Mouse (Mus musculus) hindbrain, embryonic 10.5 days (tissue): ENCODE measurements around the gene Ppp1r12a. TPM values are rescaled to one million over a fixed set of nuclear protein-coding genes. Genes with fewer than 3 reads are reported as not detected.
"Not testable (repeated sequence)": the region's sequence is repeated elsewhere in the genome, so short reads cannot be mapped to it uniquely, and the experiment has no call there.

Experiments
- DNase-seq: peaks from one replicate; pipeline ENCODE4 v3.0.0-alpha.2; 2017; ENCODE audit warnings: low spot score
- H3K27ac ChIP-seq: fragments of 300-500 bp; sonication (generic); 2 replicates; pipeline ENCODE4 v1.5.1; 2016; ENCODE audit warnings: mild to moderate bottlenecking, moderate library complexity
- H3K27me3 ChIP-seq: fragments of 300-500 bp; sonication (generic); 2 replicates; pipeline ENCODE4 v1.6.1; 2016; ENCODE audit warnings: mild to moderate bottlenecking; ENCODE audit not compliant: poor library complexity, insufficient read depth, severe bottlenecking
- H3K36me3 ChIP-seq: fragments of 300-500 bp; sonication (generic); 2 replicates; pipeline ENCODE4 v1.6.1; 2016; ENCODE audit warnings: mild to moderate bottlenecking, moderate library complexity
- H3K4me1 ChIP-seq: fragments of 300-500 bp; sonication (generic); replicated peaks from 2 replicates; pipeline ENCODE4 v1.6.1; 2016; ENCODE audit warnings: mild to moderate bottlenecking
- H3K4me3 ChIP-seq: fragments of 300-500 bp; sonication (generic); 2 replicates; pipeline ENCODE4 v1.5.1; 2016; ENCODE audit warnings: mild to moderate bottlenecking, moderate library complexity
- H3K9me3 ChIP-seq: fragments of 300-500 bp; sonication (generic); 2 replicates; pipeline ENCODE4 v1.6.1; 2016; ENCODE audit warnings: mild to moderate bottlenecking, moderate library complexity
- WGBS: fragments of 180-500 bp; shearing (Covaris S2); methylation state at CpG from one replicate; pipeline ENCODE4 v1.1.7; 2016; 5-methylcytosine and 5-hydroxymethylcytosine counted together
- polyA plus RNA-seq: library from polyadenylated mRNA; unstranded; fragments of >200 nt; fragmentation: Nextera tagmentation; extraction: Ambion mirVana; gene quantifications from 2 replicates; pipeline ENCODE4 v1.2.1, GENCODE M21; 2016

The Ppp1r12a gene
- polyA plus RNA-seq, 1 experiment from 2014 or later = 57.2 TPM

GRCm38 (mm10) chr10:108251181-108251580 lies 89.2 kb downstream of the Ppp1r12a start:
- Histone ChIP-seq H3K36me3 (peaks cover 63% of the 10 kb centered on the region), H3K9me3 (no peaks in the 10 kb centered on the region), H3K27ac (no peak overlapping the region), H3K27me3 (no peaks in the 10 kb centered on the region), H3K4me3 (no peak overlapping the region), H3K4me1 (no peaks in the 10 kb centered on the region)
- 78% methylated on average over 1 of the region's 2 CpGs for WGBS
- no peak for DNase-seq

GRCm38 (mm10) chr10:108255812-108256376 lies 93.9 kb downstream of the Ppp1r12a start:
- H3K27ac ChIP-seq = no peak overlapping the region
- H3K9me3 ChIP-seq = no peaks in the 10 kb centered on the region
- no peaks in the 10 kb centered on the region for H3K4me1 ChIP-seq
- H3K36me3 ChIP-seq = peaks cover 79% of the 10 kb centered on the region
- WGBS = 89% methylated on average over 7 of the region's 7 CpGs
- no peak for DNase-seq
- H3K4me3 ChIP-seq = no peak overlapping the region
- H3K27me3 ChIP-seq = no peaks in the 10 kb centered on the region

GRCm38 (mm10) chr10:108260931-108261330 lies 98.9 kb downstream of the Ppp1r12a start:
- 96% methylated on average over 10 of the region's 10 CpGs for WGBS
- Histone ChIP-seq H3K27ac (no peak overlapping the region), H3K27me3 (no peaks in the 10 kb centered on the region), H3K36me3 (peaks cover 84% of the 10 kb centered on the region), H3K9me3 (no peaks in the 10 kb centered on the region), H3K4me1 (no peaks in the 10 kb centered on the region), H3K4me3 (no peak overlapping the region)
- no peak for DNase-seq

- Histone ChIP-seq H3K27me3 (no peaks in the 10 kb centered on the region), H3K4me3 (no peak overlapping the region), H3K4me1 (no peaks in the 10 kb centered on the region), H3K27ac (no peak overlapping the region), H3K36me3 (peaks cover 90% of the 10 kb centered on the region), H3K9me3 (no peaks in the 10 kb centered on the region)
- no peak for DNase-seq
- WGBS = 94% methylated on average over 27 of the region's 27 CpGs
These were observed 102.6 kb downstream of the Ppp1r12a start for GRCm38 (mm10) chr10:108264641-108265040.

GRCm38 (mm10) chr10:108271201-108271600 lies 109.2 kb downstream of the Ppp1r12a start:
- H3K9me3 ChIP-seq = no peaks in the 10 kb centered on the region
- peaks cover 84% of the 10 kb centered on the region for H3K36me3 ChIP-seq
- WGBS = 86% methylated on average over 7 of the region's 7 CpGs
- DNase-seq = no peak
- H3K4me3 ChIP-seq = no peak overlapping the region
- no peaks in the 10 kb centered on the region for H3K27me3 ChIP-seq
- no peaks in the 10 kb centered on the region for H3K4me1 ChIP-seq
- H3K27ac ChIP-seq = no peak overlapping the region

GRCm38 (mm10) chr10:108276678-108277077 lies 114.7 kb downstream of the Ppp1r12a start:
- 84% methylated on average over 6 of the region's 6 CpGs for WGBS
- Histone ChIP-seq H3K4me1 (no peaks in the 10 kb centered on the region), H3K27ac (no peak overlapping the region), H3K36me3 (peaks cover 66% of the 10 kb centered on the region), H3K9me3 (no peaks in the 10 kb centered on the region), H3K4me3 (no peak overlapping the region), H3K27me3 (no peaks in the 10 kb centered on the region)
- no peak for DNase-seq

GRCm38 (mm10) chr10:108277198-108277597 lies 115.2 kb downstream of the Ppp1r12a start:
- Histone ChIP-seq H3K9me3 (no peaks in the 10 kb centered on the region), H3K27ac (no peak overlapping the region), H3K4me1 (no peaks in the 10 kb centered on the region), H3K4me3 (no peak overlapping the region), H3K36me3 (peaks cover 66% of the 10 kb centered on the region), H3K27me3 (no peaks in the 10 kb centered on the region)
- no peak for DNase-seq
- 93% methylated on average over 7 of the region's 7 CpGs for WGBS

GRCm38 (mm10) chr10:108281099-108281498 lies 119.1 kb downstream of the Ppp1r12a start:
- not testable (repeated sequence) for H3K4me3 ChIP-seq, H3K27me3 ChIP-seq, H3K4me1 ChIP-seq, H3K27ac ChIP-seq, DNase-seq, H3K9me3 ChIP-seq
- WGBS = 91% methylated on average over 5 of the region's 5 CpGs
- H3K36me3 ChIP-seq = peaks cover 41% of the 10 kb centered on the region

- H3K4me3 ChIP-seq = no peak overlapping the region
- no peaks in the 10 kb centered on the region for H3K27me3 ChIP-seq
- no peaks in the 10 kb centered on the region for H3K4me1 ChIP-seq
- no peak for DNase-seq
- H3K36me3 ChIP-seq = peaks cover 32% of the 10 kb centered on the region
- no peaks in the 10 kb centered on the region for H3K9me3 ChIP-seq
- no peak overlapping the region for H3K27ac ChIP-seq
- 93% methylated on average over 6 of the region's 6 CpGs for WGBS
These were observed 120.4 kb downstream of the Ppp1r12a start for GRCm38 (mm10) chr10:108282351-108282750.

- peaks cover 24% of the 10 kb centered on the region for H3K36me3 ChIP-seq
- no peak overlapping the region for H3K4me3 ChIP-seq
- H3K27me3 ChIP-seq = no peaks in the 10 kb centered on the region
- no peak for DNase-seq
- 91% methylated on average over 2 of the region's 2 CpGs for WGBS
- no peak overlapping the region for H3K27ac ChIP-seq
- no peaks in the 10 kb centered on the region for H3K4me1 ChIP-seq
- no peaks in the 10 kb centered on the region for H3K9me3 ChIP-seq
These were observed 121.4 kb downstream of the Ppp1r12a start for GRCm38 (mm10) chr10:108283418-108283817.

GRCm38 (mm10) chr10:108283837-108284236 lies 121.8 kb downstream of the Ppp1r12a start:
- Histone ChIP-seq H3K4me3 (no peak overlapping the region), H3K4me1 (no peaks in the 10 kb centered on the region), H3K36me3 (peaks cover 24% of the 10 kb centered on the region), H3K27ac (no peak overlapping the region), H3K27me3 (no peaks in the 10 kb centered on the region), H3K9me3 (no peaks in the 10 kb centered on the region)
- DNase-seq = no peak
- WGBS = 95% methylated on average over 4 of the region's 4 CpGs

GRCm38 (mm10) chr10:108284445-108284844 lies 122.5 kb downstream of the Ppp1r12a start:
- no peak for DNase-seq
- Histone ChIP-seq H3K4me3 (no peak overlapping the region), H3K27me3 (no peaks in the 10 kb centered on the region), H3K27ac (no peak overlapping the region), H3K9me3 (no peaks in the 10 kb centered on the region), H3K36me3 (peaks cover 24% of the 10 kb centered on the region), H3K4me1 (no peaks in the 10 kb centered on the region)
- WGBS = 92% methylated on average over 4 of the region's 4 CpGs

GRCm38 (mm10) chr10:108284977-108285376 lies 123.0 kb downstream of the Ppp1r12a start:
- Histone ChIP-seq H3K27ac (no peak overlapping the region), H3K4me3 (no peak overlapping the region), H3K27me3 (no peaks in the 10 kb centered on the region), H3K9me3 (no peaks in the 10 kb centered on the region), H3K4me1 (no peaks in the 10 kb centered on the region), H3K36me3 (peaks cover 19% of the 10 kb centered on the region)
- DNase-seq = no peak
- WGBS = 89% methylated on average over 5 of the region's 5 CpGs
